Comparison of ENCODE assay signal across 28 mouse cellular contexts in genomic region chr9:60799061-60799460, GRCm38 (mm10). TPM values are rescaled to one million over a fixed set of nuclear protein-coding genes. Genes with fewer than 3 reads are reported as not detected.
DNase-seq lines count a peak whose midpoint lies in the region; ATAC-seq and TF ChIP-seq lines count a peak whose summit lies in the region.
"Had no signal": no experiment of that assay in that cellular context is flagged by ENCODE, and none has a peak within 500 bp of the region (broad histone marks: within the 10 kb centered on the region; RNA-seq: fewer than 3 reads in every experiment).

No protein-coding gene starts in this region.

- no peak overlapping the region for H3K4me3 ChIP-seq in lung, postnatal 0 days (ENCODE audit: low read depth, low read length)
- no peak overlapping the region for H3K4me3 ChIP-seq in intestine, embryonic 14.5 days (ENCODE audit: low read depth, low read length)
- 0 out of 2 replicates have a peak overlapping the region, but pooled peaks have one; percentile 5 for H3K4me3 ChIP-seq in intestine, postnatal 0 days (ENCODE audit: low read depth, low read length)
- H3K4me3 ChIP-seq: embryonic facial prominence, embryonic 12.5 days; forebrain, embryonic 10.5 days; heart, adult 2 months; heart, embryonic 13.5 days; limb, embryonic 12.5 days; megakaryocyte, embryonic 14.5 days; midbrain, embryonic 13.5 days had no signal

- H3K27me3 ChIP-seq in lung, postnatal 0 days (replicated peaks; ENCODE audit: insufficient read depth, low read length): no peaks in the 10 kb centered on the region
- H3K27me3 ChIP-seq in intestine, embryonic 14.5 days (replicated peaks; ENCODE audit: control insufficient read depth, insufficient read depth, low read length): no peaks in the 10 kb centered on the region
- H3K27me3 ChIP-seq in intestine, postnatal 0 days (replicated peaks; ENCODE audit: control insufficient read depth, insufficient read depth, low read length): no peaks in the 10 kb centered on the region
- H3K27me3 ChIP-seq: embryonic facial prominence, embryonic 12.5 days; heart, embryonic 13.5 days; midbrain, embryonic 13.5 days had no signal

- peak; percentile 70 for DNase-seq in heart, adult 11 months
- DNase-seq in heart, adult 9 months (ENCODE audit: low spot score in 2 of 2): no peak
- no peak for DNase-seq in lung, postnatal 0 days (ENCODE audit: low spot score)
- no peak for DNase-seq in lung, postnatal 14 days
- DNase-seq in intestine, embryonic 14.5 days (ENCODE audit: low spot score): no peak
- no peak for DNase-seq in testis, postnatal 14 days (ENCODE audit: low spot score)
- DNase-seq: adrenal gland, postnatal 14 days; cerebellum, adult 11-12 months; cerebellum, adult 9-11 months; embryo, embryonic 11 days; gastrocnemius, postnatal 36 days; heart, adult 2 months; heart, postnatal 10 days; kidney, adult 11 months; kidney, postnatal 14 days; layer of hippocampus, adult 9-11 months; lung, postnatal 10 days; right cerebral cortex, postnatal 14 days had no signal

- H3K36me3 ChIP-seq in lung, postnatal 0 days (ENCODE audit: insufficient read depth, low read length): no peaks in the 10 kb centered on the region
- H3K36me3 ChIP-seq in intestine, embryonic 14.5 days (ENCODE audit: control insufficient read depth, insufficient read depth, low read length): no peaks in the 10 kb centered on the region
- H3K36me3 ChIP-seq in intestine, postnatal 0 days (ENCODE audit: control insufficient read depth, insufficient read depth): no peaks in the 10 kb centered on the region
- H3K36me3 ChIP-seq: embryonic facial prominence, embryonic 12.5 days; forebrain, embryonic 10.5 days; heart, embryonic 13.5 days; limb, embryonic 12.5 days; midbrain, embryonic 13.5 days had no signal

- peaks cover 5% of the 10 kb centered on the region; the same call in 1 of the 2 replicates for H3K4me1 ChIP-seq in lung, postnatal 0 days (ENCODE audit: insufficient read depth, low read depth, low read length)
- peaks cover 9% of the 10 kb centered on the region for H3K4me1 ChIP-seq in intestine, embryonic 14.5 days (replicated peaks; ENCODE audit: control insufficient read depth, insufficient read depth, low read length)
- peaks cover 7% of the 10 kb centered on the region for H3K4me1 ChIP-seq in intestine, postnatal 0 days (replicated peaks; ENCODE audit: control insufficient read depth, insufficient read depth, low read length)
- H3K4me1 ChIP-seq: embryonic facial prominence, embryonic 12.5 days had no signal

- H3K9ac ChIP-seq in lung, postnatal 0 days (replicated peaks; ENCODE audit: low read depth): no peak overlapping the region
- H3K9ac ChIP-seq in intestine, embryonic 14.5 days (ENCODE audit: low read length): no peak overlapping the region
- H3K9ac ChIP-seq in intestine, postnatal 0 days (ENCODE audit: low read depth, low read length): no peak overlapping the region
- H3K9ac ChIP-seq: embryonic facial prominence, embryonic 12.5 days; heart, embryonic 13.5 days; limb, embryonic 12.5 days; midbrain, embryonic 13.5 days had no signal

- TF ChIP-seq CTCF in lung, postnatal 0 days (IDR thresholded peaks at IDR 0.05): no peak
- no peak for TF ChIP-seq CTCF in intestine, postnatal 0 days (IDR thresholded peaks at IDR 0.05; ENCODE audit: low read depth)

- peak overlapping the region; percentile 3 for H3K4me2 ChIP-seq in lung, postnatal 0 days (replicated peaks; ENCODE audit: low read depth, low read length)
- H3K4me2 ChIP-seq in intestine, embryonic 14.5 days (ENCODE audit: low read length): peak overlapping the region; percentile 22
- H3K4me2 ChIP-seq in intestine, postnatal 0 days (replicated peaks; ENCODE audit: low read depth): peak overlapping the region; percentile 93
- H3K4me2 ChIP-seq: embryonic facial prominence, embryonic 12.5 days; heart, embryonic 13.5 days; limb, embryonic 12.5 days; liver, embryonic 11.5 days; midbrain, embryonic 13.5 days had no signal

- TF ChIP-seq EP300 in lung, postnatal 0 days (IDR thresholded peaks at IDR 0.05): no peak

- H3K9me3 ChIP-seq in lung, postnatal 0 days (ENCODE audit: low read length): no peaks in the 10 kb centered on the region
- no peaks in the 10 kb centered on the region for H3K9me3 ChIP-seq in intestine, embryonic 14.5 days (ENCODE audit: control insufficient read depth, low read length)
- H3K9me3 ChIP-seq in intestine, postnatal 0 days (ENCODE audit: control insufficient read depth): no peaks in the 10 kb centered on the region
- H3K9me3 ChIP-seq: embryonic facial prominence, embryonic 12.5 days; forebrain, embryonic 10.5 days; heart, embryonic 13.5 days; limb, embryonic 12.5 days; megakaryocyte, embryonic 14.5 days; midbrain, embryonic 13.5 days had no signal

- ATAC-seq in lung, postnatal 0 days: no peak
- no peak for ATAC-seq in intestine, embryonic 14.5 days (replicated peaks; ENCODE audit: low FRiP score, low TSS enrichment, low read depth)
- ATAC-seq in intestine, postnatal 0 days: no peak
- ATAC-seq: CD4-positive, CD25-positive, alpha-beta regulatory T cell, adult 4 months; hindbrain, embryonic 16.5 days; midbrain, embryonic 13.5 days had no signal

- H3K27ac ChIP-seq in lung, postnatal 0 days (ENCODE audit: low read length): no peak overlapping the region
- no peak overlapping the region for H3K27ac ChIP-seq in intestine, embryonic 14.5 days (ENCODE audit: low read depth)
- no peak overlapping the region for H3K27ac ChIP-seq in intestine, postnatal 0 days (ENCODE audit: low read depth, low read length)
- H3K27ac ChIP-seq: embryonic facial prominence, embryonic 12.5 days; forebrain, embryonic 10.5 days; heart, adult 2 months; heart, embryonic 13.5 days; limb, embryonic 12.5 days; midbrain, embryonic 13.5 days had no signal

- 38% methylated on average over 10 of the region's 10 CpGs for WGBS in lung, postnatal 0 days
- 23% methylated on average over 10 of the region's 10 CpGs for WGBS in intestine, embryonic 14.5 days
- WGBS in intestine, postnatal 0 days: 21% methylated on average over 10 of the region's 10 CpGs

RNA-seq across cellular contexts. Expression of gene Uaca, which starts 4.7 kb away (rescaled TPM):
- polyA plus RNA-seq in lung, postnatal 0 days (2015; fragmentation: Nextera tagmentation; extraction: Ambion mirVana): 23.5 and 25.9 TPM in 2 replicates
- polyA plus RNA-seq in intestine, embryonic 14.5 days (2014; fragmentation: Nextera tagmentation; extraction: Ambion mirVana): 26.2 and 44.3 TPM in 2 replicates
- 34.6 and 39.3 TPM in 2 replicates for polyA plus RNA-seq in intestine, postnatal 0 days (2015; fragmentation: Nextera tagmentation; extraction: Ambion mirVana)
- polyA plus RNA-seq: CD4-positive, CD25-positive, alpha-beta regulatory T cell, adult 4 months had no signal

Comparison
In these comparisons a context has a peak if more than half of its experiments do, and no peak if none do; other contexts are left out.
1. H3K4me2 ChIP-seq: peak in every context shown above with its lines; median percentile 93 in intestine, postnatal 0 days; 22 in intestine, embryonic 14.5 days; 3 in lung, postnatal 0 days.